Mouse (Mus musculus) hindbrain, embryonic 11.5 days (tissue): Measurements from ENCODE around the gene Ppp1r11. TPM values are rescaled to one million over a fixed set of nuclear protein-coding genes. Genes with fewer than 3 reads are reported as not detected.

ENCODE experiments used
- polyA plus RNA-seq: library from polyadenylated mRNA; unstranded; fragments of >200 nt; fragmentation: Nextera tagmentation; extraction: Ambion mirVana; gene quantifications from 2 replicates; pipeline ENCODE4 v1.2.1, GENCODE M21; 2014

Ppp1r11 gene
- polyA plus RNA-seq, 1 experiment from 2014 or later: 161 TPM

Other genes with a start within 250 kb of the Ppp1r11 start
- gene H2-M10.5, start 178.8 kb downstream of the Ppp1r11 start, polyA plus RNA-seq: not detected in 2 replicates
- gene H2-M10.6, start 139.6 kb downstream of the Ppp1r11 start, polyA plus RNA-seq: not detected in 2 replicates
- 34.9 and 35.2 TPM in 2 replicates for gene Trim26, start 114.6 kb downstream of the Ppp1r11 start, polyA plus RNA-seq
- 0.48 and 0.70 TPM in 2 replicates for gene Trim15, start 84.5 kb downstream of the Ppp1r11 start, polyA plus RNA-seq
- gene Trim10, start 82.2 kb downstream of the Ppp1r11 start, polyA plus RNA-seq: 6.6 and 6.7 TPM in 2 replicates
- gene Trim40, start 61.6 kb downstream of the Ppp1r11 start, polyA plus RNA-seq: not detected in 2 replicates
- not detected in 2 replicates for gene Trim31, start 53.6 kb downstream of the Ppp1r11 start, polyA plus RNA-seq
- gene Rnf39, start 8.8 kb downstream of the Ppp1r11 start, polyA plus RNA-seq: 0.34 and 1.4 TPM in 2 replicates
- 82.8 and 86.9 TPM in 2 replicates for gene Znrd1, start 6.8 kb upstream of the Ppp1r11 start, polyA plus RNA-seq
- 9.6 and 9.8 TPM in 2 replicates for gene Znrd1as, start 6.9 kb upstream of the Ppp1r11 start, polyA plus RNA-seq
- not detected in 2 replicates for gene 2410137M14Rik, start 29.5 kb upstream of the Ppp1r11 start, polyA plus RNA-seq
- gene H2-M5, start 37.8 kb upstream of the Ppp1r11 start, polyA plus RNA-seq: 0.86 and 1.1 TPM in 2 replicates
- gene Zfp57, start 49.4 kb upstream of the Ppp1r11 start, polyA plus RNA-seq: 137 and 153 TPM in 2 replicates
- gene Mog, start 71.7 kb upstream of the Ppp1r11 start, polyA plus RNA-seq: 0.39 and 0.61 TPM in 2 replicates
- gene Gabbr1, start 94.2 kb upstream of the Ppp1r11 start, polyA plus RNA-seq: 16.8 and 24.8 TPM in 2 replicates
- gene Olfr90, start 136.8 kb upstream of the Ppp1r11 start, polyA plus RNA-seq: 0.06 TPM in 1 of 2 replicates, not detected in the other
- gene Olfr91, start 146.5 kb upstream of the Ppp1r11 start, polyA plus RNA-seq: 0.08 TPM in 1 of 2 replicates, not detected in the other
- not detected in 2 replicates for gene Olfr92, start 168.3 kb upstream of the Ppp1r11 start, polyA plus RNA-seq
- gene Olfr93, start 209.8 kb upstream of the Ppp1r11 start, polyA plus RNA-seq: not detected in 2 replicates
- gene Ubd, start 242.2 kb upstream of the Ppp1r11 start, polyA plus RNA-seq: not detected in 2 replicates
- not detected in 2 replicates for gene Olfr94, start 249.3 kb upstream of the Ppp1r11 start, polyA plus RNA-seq